Mouse (Mus musculus) CH12.LX (cell line): ENCODE measurements around the gene Zfp800.

Experiments
- MAFK ChIP-seq: IDR thresholded peaks from 2 replicates; pipeline ENCODE4 v1.6.1; 2011; ENCODE audit warnings: low read length, improper control_type of control experiment; ENCODE audit not compliant: insufficient replicate concordance
- MYC ChIP-seq: IDR thresholded peaks from 2 replicates; pipeline ENCODE4 v1.6.1; 2011; ENCODE audit warnings: low read depth, mild to moderate bottlenecking, improper control_type of control experiment, low read length
- NELFE ChIP-seq: IDR thresholded peaks from 2 replicates; pipeline ENCODE4 v1.6.1; 2011; ENCODE audit warnings: low read depth, low read length, improper control_type of control experiment
- POLR2A ChIP-seq: IDR thresholded peaks from 2 replicates; pipeline ENCODE4 v1.6.1; 2011; ENCODE audit warnings: low read depth, mild to moderate bottlenecking, improper control_type of control experiment, low read length

- no peak for TF ChIP-seq MYC
- TF ChIP-seq MAFK, result no peak
- no peak for TF ChIP-seq POLR2A
- TF ChIP-seq NELFE, result no peak
Measured at GRCm38 (mm10) chr6:28191935-28192334, 205.9 kb downstream of the Zfp800 start.
